Mouse (Mus musculus): ENCODE results near the gene Nudt16l1. TPM values are rescaled to one million over a fixed set of nuclear protein-coding genes. Genes with fewer than 3 reads are reported as not detected.

Nudt16l1 gene
- polyA plus RNA-seq, 1 experiment from 2014 or later: 161 TPM

Other genes starting within 250 kb of the Nudt16l1 start
- gene Nmral1, start 219.4 kb upstream of the Nudt16l1 start, polyA plus RNA-seq (2014; fragmentation: Nextera tagmentation; extraction: Ambion mirVana): 69.7 and 70.6 TPM in 2 replicates
- gene Hmox2, start 212.4 kb upstream of the Nudt16l1 start, polyA plus RNA-seq (2014; fragmentation: Nextera tagmentation; extraction: Ambion mirVana): 96.9 and 105 TPM in 2 replicates
- 83.6 and 87.0 TPM in 2 replicates for gene Cdip1, start 148.5 kb upstream of the Nudt16l1 start, polyA plus RNA-seq (2014; fragmentation: Nextera tagmentation; extraction: Ambion mirVana)
- gene 4930562C15Rik, start 103.3 kb upstream of the Nudt16l1 start, polyA plus RNA-seq (2014; fragmentation: Nextera tagmentation; extraction: Ambion mirVana): 1.3 and 1.5 TPM in 2 replicates
- gene Ubald1, start 58.4 kb upstream of the Nudt16l1 start, polyA plus RNA-seq (2014; fragmentation: Nextera tagmentation; extraction: Ambion mirVana): 41.4 and 46.1 TPM in 2 replicates
- 85.4 and 91.4 TPM in 2 replicates for gene Mgrn1, start 52.5 kb upstream of the Nudt16l1 start, polyA plus RNA-seq (2014; fragmentation: Nextera tagmentation; extraction: Ambion mirVana)
- gene Anks3, start 25.4 kb downstream of the Nudt16l1 start, polyA plus RNA-seq (2014; fragmentation: Nextera tagmentation; extraction: Ambion mirVana): 50.3 and 54.1 TPM in 2 replicates
- 0.35 TPM in 1 of 2 replicates, not detected in the other for gene Sept12, start 59.1 kb downstream of the Nudt16l1 start, polyA plus RNA-seq (2014; fragmentation: Nextera tagmentation; extraction: Ambion mirVana)
- 38.4 and 38.6 TPM in 2 replicates for gene Smim22, start 68.5 kb downstream of the Nudt16l1 start, polyA plus RNA-seq (2014; fragmentation: Nextera tagmentation; extraction: Ambion mirVana)
- gene Rogdi, start 74.8 kb downstream of the Nudt16l1 start, polyA plus RNA-seq (2014; fragmentation: Nextera tagmentation; extraction: Ambion mirVana): 52.3 and 61.9 TPM in 2 replicates
- gene Glyr1, start 111.1 kb downstream of the Nudt16l1 start, polyA plus RNA-seq (2014; fragmentation: Nextera tagmentation; extraction: Ambion mirVana): 76.6 and 81.7 TPM in 2 replicates
- 24.5 and 26.2 TPM in 2 replicates for gene Ubn1, start 111.3 kb downstream of the Nudt16l1 start, polyA plus RNA-seq (2014; fragmentation: Nextera tagmentation; extraction: Ambion mirVana)
- gene Ppl, start 193.7 kb downstream of the Nudt16l1 start, polyA plus RNA-seq (2014; fragmentation: Nextera tagmentation; extraction: Ambion mirVana): 12.7 and 15.6 TPM in 2 replicates
- gene Sec14l5, start 208.3 kb downstream of the Nudt16l1 start, polyA plus RNA-seq (2014; fragmentation: Nextera tagmentation; extraction: Ambion mirVana): 0.06 and 0.13 TPM in 2 replicates